Mouse (Mus musculus) left cerebral cortex, adult 9 months (tissue): Measurements from ENCODE around the gene Rragb.
"Not testable (repeated sequence)": the region's sequence is repeated elsewhere in the genome, so short reads cannot be mapped to it uniquely, and the experiment has no call there.

Source experiments
- DNase-seq, 2 experiments: peaks; one replicate each; pipeline ENCODE4 v3.0.0; 2022; ENCODE audit warnings: low spot score in 2 of 2

Rragb gene

GRCm38 (mm10) chrX:153139734-153140515 lies at the start of gene Rragb:
TSS of gene Rragb (plus strand) at chrX:153139981.
- peak; percentile 75 to 86 for DNase-seq

- DNase-seq: no peak
These were observed 21.3 kb upstream of the Rragb start, which contains the start of gene Foxr2 for GRCm38 (mm10) chrX:153118486-153118885. TSS of gene Foxr2 (plus strand) at chrX:153118786.

- no peak for DNase-seq
These were observed 20.8 kb upstream of the Rragb start for GRCm38 (mm10) chrX:153119013-153119412.

- no peak for DNase-seq
These were observed 2.9 kb downstream of the Rragb start for GRCm38 (mm10) chrX:153142656-153143055.

- no peak for DNase-seq
These were observed 12.0 kb downstream of the Rragb start for GRCm38 (mm10) chrX:153151766-153152165.

- no peak for DNase-seq
These were observed 15.5 kb downstream of the Rragb start for GRCm38 (mm10) chrX:153155322-153155721.

GRCm38 (mm10) chrX:153174786-153175185 lies 35.0 kb downstream of the Rragb start:
- no peak for DNase-seq

- no peak for DNase-seq
These were observed 42.4 kb downstream of the Rragb start for GRCm38 (mm10) chrX:153182221-153182620.

GRCm38 (mm10) chrX:153199185-153199584 lies 59.4 kb downstream of the Rragb start:
- not testable (repeated sequence) for DNase-seq

- DNase-seq: no peak
These were observed 71.3 kb downstream of the Rragb start for GRCm38 (mm10) chrX:153211101-153211500.
